Mouse (Mus musculus) olfactory bulb, adult 2 months (tissue): Measurements from ENCODE around the gene Il9r.

ENCODE experiments used
- CTCF ChIP-seq: fragments of 200-500 bp; IDR thresholded peaks from 2 replicates; pipeline ENCODE4 v1.5.1; 2012; ENCODE audit warnings: low read depth, mild to moderate bottlenecking, low read length, moderate library complexity; ENCODE audit not compliant: insufficient read depth
- POLR2A ChIP-seq: fragments of 200-500 bp; IDR thresholded peaks from 2 replicates; pipeline ENCODE4 v1.6.1; 2012; ENCODE audit warnings: mild to moderate bottlenecking, low read depth, low read length, moderate library complexity; ENCODE audit not compliant: insufficient read depth

- TF ChIP-seq CTCF = no peak
- TF ChIP-seq POLR2A = no peak
Measured at GRCm38 (mm10) chr11:32196727-32197126, 3.4 kb downstream of the Il9r start.
